Mouse (Mus musculus) kidney, adult 2 months (tissue): ENCODE measurements at regions not wholly inside any gene's neighbourhood (a gene's known extent, or its start where the extent isn't known, plus 50 kb on each side); places are given as distances from the start of the nearest gene placed in this dataset.

Source experiments
- DNase-seq: peaks from one replicate; pipeline ENCODE4 v3.0.0; 2021
- H3K27ac ChIP-seq: fragments of 200-500 bp; 2 replicates; pipeline ENCODE4 v1.5.1; 2012; ENCODE audit warnings: low read depth, low read length, control low read depth, inconsistent platforms; ENCODE audit not compliant: insufficient read depth
- H3K27me3 ChIP-seq: fragments of 200-500 bp; replicated peaks from 2 replicates; pipeline ENCODE4 v1.6.1; 2012; ENCODE audit warnings: mild to moderate bottlenecking, moderate library complexity, low read length, inconsistent platforms; ENCODE audit not compliant: control insufficient read depth, insufficient read depth
- H3K36me3 ChIP-seq: fragments of 200-500 bp; 2 replicates; pipeline ENCODE4 v1.6.1; 2012; ENCODE audit warnings: mild to moderate bottlenecking, moderate library complexity, low read length, inconsistent platforms; ENCODE audit not compliant: control insufficient read depth, insufficient read depth
- H3K4me1 ChIP-seq: fragments of 200-500 bp; 2 replicates; pipeline ENCODE4 v1.6.1; 2011; ENCODE audit warnings: low read length; ENCODE audit not compliant: control insufficient read depth, insufficient read depth
- H3K4me3 ChIP-seq: fragments of 200-500 bp; 2 replicates; pipeline ENCODE4 v1.5.1; 2011; ENCODE audit warnings: mild to moderate bottlenecking, low read depth, low read length, control low read depth; ENCODE audit not compliant: insufficient read depth
- CTCF ChIP-seq: fragments of 200-500 bp; conservative IDR thresholded peaks from 2 replicates; pipeline ENCODE4 v1.5.1; 2011; ENCODE audit warnings: low read depth, mild to moderate bottlenecking, control low read depth, low read length, moderate library complexity, mixed read lengths; ENCODE audit not compliant: insufficient read depth, insufficient read length
- POLR2A ChIP-seq: fragments of 200-500 bp; IDR thresholded peaks from one replicate; pipeline ENCODE4 v1.6.1; 2011; ENCODE audit warnings: low read depth, low read length, control low read depth
- WGBS: fragments of 180-500 bp; shearing (Covaris S2); methylation state at CpG from one replicate; pipeline ENCODE4 v1.1.7; 2018; 5-methylcytosine and 5-hydroxymethylcytosine counted together

GRCm38 (mm10) chr13:44554686-44555463 is 174.4 kb upstream of the Jarid2 start:
- WGBS = 93% methylated on average over 9 of the region's 9 CpGs
- H3K4me1 ChIP-seq = no peaks in the 10 kb centered on the region
- no peaks in the 10 kb centered on the region for H3K36me3 ChIP-seq
- H3K4me3 ChIP-seq = no peak overlapping the region
- no peak for DNase-seq
- H3K27ac ChIP-seq = no peak overlapping the region
- no peaks in the 10 kb centered on the region for H3K27me3 ChIP-seq
- no peak for TF ChIP-seq CTCF
- TF ChIP-seq POLR2A = no peak

- no peaks in the 10 kb centered on the region for H3K27me3 ChIP-seq
- TF ChIP-seq CTCF (no peak), POLR2A (no peak)
- whole genome bisulfite sequencing = 70% methylated on average over 6 of the region's 6 CpGs
- no peak overlapping the region for H3K4me3 ChIP-seq
- H3K27ac ChIP-seq = no peak overlapping the region
- H3K4me1 ChIP-seq = no peaks in the 10 kb centered on the region
- H3K36me3 ChIP-seq = no peaks in the 10 kb centered on the region
- DNase-seq = no peak
Observed at GRCm38 (mm10) chr13:44555979-44556378, 173.3 kb upstream of the Jarid2 start.

- Histone ChIP-seq H3K4me1 (no peaks in the 10 kb centered on the region), H3K27me3 (no peaks in the 10 kb centered on the region), H3K27ac (no peak overlapping the region), H3K4me3 (no peak overlapping the region), H3K36me3 (no peaks in the 10 kb centered on the region)
- no peak for TF ChIP-seq CTCF
- no peak for TF ChIP-seq POLR2A
- DNase-seq = no peak
- 91% methylated on average over 12 of the region's 12 CpGs for WGBS
Observed at GRCm38 (mm10) chr13:44558051-44558450, 171.2 kb upstream of the Jarid2 start.

GRCm38 (mm10) chr13:44558491-44559177 is 170.6 kb upstream of the Jarid2 start:
- Histone ChIP-seq H3K36me3 (no peaks in the 10 kb centered on the region), H3K4me3 (no peak overlapping the region), H3K4me1 (no peaks in the 10 kb centered on the region), H3K27ac (no peak overlapping the region), H3K27me3 (no peaks in the 10 kb centered on the region)
- WGBS = 89% methylated on average over 21 of the region's 21 CpGs
- TF ChIP-seq POLR2A = no peak
- TF ChIP-seq CTCF = no peak
- no peak for DNase-seq

- TF ChIP-seq CTCF = no peak
- TF ChIP-seq POLR2A = no peak
- no peak for DNase-seq
- Histone ChIP-seq H3K27me3 (no peaks in the 10 kb centered on the region), H3K4me3 (no peak overlapping the region), H3K36me3 (no peaks in the 10 kb centered on the region), H3K27ac (no peak overlapping the region), H3K4me1 (no peaks in the 10 kb centered on the region)
- 95% methylated on average over 6 of the region's 6 CpGs for WGBS
Observed at GRCm38 (mm10) chr13:44559178-44559565, 170.1 kb upstream of the Jarid2 start.

GRCm38 (mm10) chr13:44559706-44560105 is 169.6 kb upstream of the Jarid2 start:
- TF ChIP-seq POLR2A (no peak), CTCF (no peak)
- Histone ChIP-seq H3K4me1 (no peaks in the 10 kb centered on the region), H3K27me3 (no peaks in the 10 kb centered on the region), H3K27ac (no peak overlapping the region), H3K4me3 (no peak overlapping the region), H3K36me3 (no peaks in the 10 kb centered on the region)
- no peak for DNase-seq
- 44% methylated on average over 2 of the region's 2 CpGs for WGBS

- no peak overlapping the region for H3K4me3 ChIP-seq
- peaks cover 2% of the 10 kb centered on the region; the same call in 1 of the 2 replicates for H3K4me1 ChIP-seq
- no peaks in the 10 kb centered on the region for H3K27me3 ChIP-seq
- 72% methylated on average over 11 of the region's 11 CpGs for WGBS
- no peaks in the 10 kb centered on the region for H3K36me3 ChIP-seq
- no peak for DNase-seq
- H3K27ac ChIP-seq = no peak overlapping the region
- TF ChIP-seq POLR2A (no peak), CTCF (no peak)
Observed at GRCm38 (mm10) chr13:44564705-44565104, 164.6 kb upstream of the Jarid2 start.
